Comparison of ENCODE assay signal across 9 mouse cellular contexts in the genomic region with DNA sequence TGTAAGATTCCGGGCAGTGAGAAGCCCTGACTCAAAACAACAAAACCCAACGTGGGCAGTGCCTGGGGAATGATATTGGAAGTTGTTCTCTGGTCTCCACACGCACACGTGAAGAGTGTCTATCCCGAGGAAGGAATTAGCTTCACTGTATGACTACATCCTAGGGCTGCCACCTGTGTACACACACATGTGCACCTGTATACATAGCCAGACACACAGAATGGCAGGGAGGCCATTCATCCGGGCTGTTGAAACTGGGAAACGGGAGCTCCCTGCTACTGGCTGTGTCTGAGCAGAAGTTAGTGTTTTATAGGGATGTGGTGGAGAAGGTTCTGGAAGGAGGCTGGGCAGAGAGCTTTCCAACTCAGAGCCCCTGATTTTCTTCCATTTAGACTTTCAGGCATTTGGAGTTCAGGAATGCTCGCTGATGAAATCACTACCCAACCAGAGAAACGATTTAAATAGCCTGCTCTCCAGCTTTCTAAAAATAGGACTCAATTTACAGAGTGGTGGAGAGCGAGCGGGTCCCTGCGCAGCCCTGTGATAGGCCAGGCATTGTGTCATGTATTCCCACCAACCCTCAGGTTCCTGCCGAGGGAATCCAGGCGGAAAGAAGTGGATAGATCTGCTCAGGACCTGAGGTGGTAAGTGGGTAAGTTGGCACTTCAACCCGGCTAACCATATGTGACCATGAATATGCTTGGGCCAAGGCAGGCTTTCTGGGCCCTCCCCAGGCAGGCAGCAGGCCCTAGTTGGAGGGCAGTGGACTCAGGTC. TPM values are rescaled to one million over a fixed set of nuclear protein-coding genes. Genes with fewer than 3 reads are reported as not detected.
DNase-seq lines count a peak whose midpoint lies in the region; ATAC-seq lines count a peak whose summit lies in the region.
"Had no signal": no experiment of that assay in that cellular context is flagged by ENCODE, and none has a peak within 500 bp of the region (broad histone marks: within the 10 kb centered on the region; RNA-seq: fewer than 3 reads in every experiment).

No protein-coding gene starts in this region.

- H3K36me3 ChIP-seq in heart, embryonic 15.5 days: no peaks in the 10 kb centered on the region
- no peaks in the 10 kb centered on the region for H3K36me3 ChIP-seq in lung, embryonic 16.5 days (ENCODE audit: control insufficient read depth, insufficient read depth, low read length)

- H3K9ac ChIP-seq in heart, embryonic 15.5 days: 0 out of 2 replicates have a peak overlapping the region, but pooled peaks have one; percentile 18
- peak overlapping the region; percentile 14; the same call in 1 of the 2 replicates for H3K9ac ChIP-seq in lung, embryonic 16.5 days (ENCODE audit: low read length)

- H3K27ac ChIP-seq in heart, embryonic 15.5 days: peak overlapping the region; percentile 95
- peak overlapping the region; percentile 80 for H3K27ac ChIP-seq in lung, embryonic 16.5 days (ENCODE audit: low read length)
- H3K27ac ChIP-seq: layer of hippocampus, adult 2 months had no signal

- H3K4me3 ChIP-seq in heart, embryonic 15.5 days: no peak overlapping the region
- H3K4me3 ChIP-seq in lung, embryonic 16.5 days (ENCODE audit: low read length): no peak overlapping the region
- H3K4me3 ChIP-seq: layer of hippocampus, adult 2 months had no signal

- H3K4me1 ChIP-seq in heart, embryonic 15.5 days (replicated peaks): peaks cover 26% of the 10 kb centered on the region
- H3K4me1 ChIP-seq in lung, embryonic 16.5 days (replicated peaks; ENCODE audit: control insufficient read depth, insufficient read depth, low read length): peaks cover 8% of the 10 kb centered on the region

- ATAC-seq in heart, embryonic 15.5 days (replicated peaks; ENCODE audit: insufficient number of reproducible peaks, insufficient read depth, low FRiP score, low read depth): peak; percentile 89
- peak; percentile 87 for ATAC-seq in lung, embryonic 16.5 days (ENCODE audit: low read depth)
- no peak for ATAC-seq in inflammation-experienced regulatory T-cells, adult 6 months

- intact Hi-C loops in heart, postnatal 25 days (cut with DNase I): no loop called here

- H3K9me3 ChIP-seq in heart, embryonic 15.5 days (replicated peaks): 0 out of 2 replicates have a peak, but pooled peaks cover 3% of the 10 kb centered on the region
- peaks cover 3% of the 10 kb centered on the region for H3K9me3 ChIP-seq in lung, embryonic 16.5 days (ENCODE audit: control insufficient read depth, low read length)

- peak; percentile 30 to 32 for DNase-seq in heart, adult 18-20 months
- no peak for DNase-seq in heart, postnatal 25 days (ENCODE audit: low spot score)
- peak; percentile 35 for DNase-seq in adipocyte (ENCODE audit: low spot score)
- no peak for DNase-seq in thymus, postnatal 25 days
- DNase-seq in thymus, postnatal 36 days: no peak

- 41% methylated on average over 15 of the region's 15 CpGs for WGBS in heart, embryonic 15.5 days
- 47% methylated on average over 15 of the region's 15 CpGs for WGBS in lung, embryonic 16.5 days

- peak overlapping the region; percentile 30 for H3K4me2 ChIP-seq in heart, embryonic 15.5 days
- no peak overlapping the region for H3K4me2 ChIP-seq in lung, embryonic 16.5 days (ENCODE audit: low read depth, low read length)

- H3K27me3 ChIP-seq in heart, embryonic 15.5 days: no peaks in the 10 kb centered on the region
- H3K27me3 ChIP-seq in lung, embryonic 16.5 days (ENCODE audit: control insufficient read depth, insufficient read depth, low read depth, low read length): no peaks in the 10 kb centered on the region

RNA-seq across cellular contexts. Expression of a gene that starts 52.0 kb away (rescaled TPM):
- total RNA-seq in heart, adult 18-20 months (2021): 1 to 10 TPM; 4.3 to 6.5 TPM
- total RNA-seq in heart, postnatal 25 days (2021): 1 to 10 TPM; 7.8 to 9.9 TPM
- 15.7 and 19.8 TPM in 2 replicates for polyA plus RNA-seq in heart, embryonic 15.5 days (2015; fragmentation: Nextera tagmentation; extraction: Ambion mirVana)
- 11.7 and 12.4 TPM in 2 replicates for polyA plus RNA-seq in lung, embryonic 16.5 days (2015; fragmentation: Nextera tagmentation; extraction: Ambion mirVana)
- not detected for polyA plus RNA-seq in inflammation-experienced regulatory T-cells, adult 6 months (2017; shearing (Covaris generic))

RNA-seq across cellular contexts. Expression of a gene that starts 57.0 kb away (rescaled TPM):
- under 1 TPM; 0.21 to 0.32 TPM for total RNA-seq in heart, adult 18-20 months (2021)
- total RNA-seq in heart, postnatal 25 days (2021): under 1 TPM; 0.26 to 0.53 TPM
- polyA plus RNA-seq in heart, embryonic 15.5 days (2015; fragmentation: Nextera tagmentation; extraction: Ambion mirVana): 3.5 and 5.8 TPM in 2 replicates
- 10.3 and 13.4 TPM in 2 replicates for polyA plus RNA-seq in lung, embryonic 16.5 days (2015; fragmentation: Nextera tagmentation; extraction: Ambion mirVana)
- polyA plus RNA-seq in inflammation-experienced regulatory T-cells, adult 6 months (2017; shearing (Covaris generic)): under 1 TPM in 1 of 3 experiments, not detected in 2; 0.43 TPM

Comparison
In these comparisons a context has a peak if more than half of its experiments do, and no peak if none do; other contexts are left out.
1. DNase-seq: peak in heart, adult 18-20 months (2 of 2) and adipocyte (single experiment); none in heart, postnatal 25 days (single experiment), thymus, postnatal 25 days (single experiment) and thymus, postnatal 36 days (0 of 2).
2. RNA of a gene that starts 52.0 kb away (polyA plus RNA-seq): 15.7 to 19.8 TPM in heart, embryonic 15.5 days and 11.7 to 12.4 TPM in lung, embryonic 16.5 days; not detected in inflammation-experienced regulatory T-cells, adult 6 months; every median in the first group is over 10 times any median in the second.